Mouse (Mus musculus) activated CD4-positive, CD25-positive, alpha-beta regulatory T cell, adult 4 months (primary cell): ENCODE measurements around the gene Mthfd2. TPM values are rescaled to one million over a fixed set of nuclear protein-coding genes. Genes with fewer than 3 reads are reported as not detected.

Experiments
- ATAC-seq: one replicate; pipeline ENCODE4 v1.8.0; 2017
- polyA plus RNA-seq, 2 experiments: library from polyadenylated mRNA; unstranded; fragments of 100-300 nt; shearing (Covaris generic); gene quantifications; one replicate each; pipeline ENCODE4 v1.2.1; 2017

Gene Mthfd2
- polyA plus RNA-seq, 2 experiments from 2014 or later, result 124 to 145 TPM

DNA sequence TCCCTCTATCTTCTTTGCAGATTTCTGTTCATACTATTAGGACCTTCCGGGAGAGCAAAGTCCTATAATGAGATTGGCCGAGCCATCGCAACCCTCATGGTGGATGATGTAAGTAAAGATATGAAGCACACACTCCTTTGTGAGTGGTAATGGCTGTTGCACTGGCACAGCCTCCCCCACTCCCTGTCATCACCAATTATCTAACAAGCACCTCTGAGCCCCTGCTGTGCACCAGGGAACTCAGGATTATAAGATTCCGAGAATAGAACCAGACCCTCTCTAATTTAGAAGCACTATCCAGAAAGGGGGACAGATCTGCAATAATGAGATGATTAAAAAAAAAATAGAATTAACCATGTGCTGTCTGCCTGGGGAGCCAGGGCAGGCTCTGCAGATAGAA lies 60.1 kb downstream of the Mthfd2 start:
- no peak for ATAC-seq

- no peak for ATAC-seq
Measured at GRCm38 (mm10) chr6:83265253-83265652, 60.5 kb downstream of the Mthfd2 start.

DNA sequence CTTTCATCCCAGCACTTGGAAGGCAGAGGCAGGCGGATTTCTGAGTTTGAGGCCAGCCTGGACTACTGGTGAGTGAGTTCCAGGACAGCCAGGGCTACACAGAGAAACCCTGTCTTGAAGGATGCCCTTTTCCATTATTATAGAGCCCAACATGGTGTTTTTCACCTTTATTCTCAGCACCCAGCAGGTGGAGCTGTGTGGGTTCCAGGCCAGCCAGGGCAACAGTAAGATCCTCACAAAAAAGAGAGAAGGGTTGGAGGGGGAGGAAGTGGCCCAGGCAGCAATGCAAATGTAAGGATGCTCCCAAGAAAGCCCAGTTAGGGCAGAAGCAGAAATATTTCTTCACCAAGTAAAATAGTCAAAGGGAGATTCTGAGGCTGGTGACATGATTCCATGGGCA lies 61.2 kb downstream of the Mthfd2 start:
- ATAC-seq, result no peak

Other genes starting within 250 kb of the Mthfd2 start
- gene Pcgf1, start 248.0 kb downstream of the Mthfd2 start, polyA plus RNA-seq, result 10 to 100 TPM; 31.2 to 35.9 TPM
- not detected for gene Lbx2, start 239.5 kb downstream of the Mthfd2 start, polyA plus RNA-seq
- not detected for gene Ccdc142, start 224.3 kb downstream of the Mthfd2 start, polyA plus RNA-seq
- 1 to 10 TPM in 1 of 2 experiments, under 1 TPM in 1; 0.52 to 1.0 TPM for gene Gm42688, start 224.3 kb downstream of the Mthfd2 start, polyA plus RNA-seq
- gene Mrpl53, start 216.9 kb downstream of the Mthfd2 start, polyA plus RNA-seq, result 10 to 100 TPM; 63.9 to 66.3 TPM
- gene Mogs, start 210.4 kb downstream of the Mthfd2 start, polyA plus RNA-seq, result 10 to 100 TPM in 1 of 2 experiments, 1 to 10 TPM in 1; 8.7 to 12.5 TPM
- gene Wbp1, start 204.3 kb downstream of the Mthfd2 start, polyA plus RNA-seq, result 10 to 100 TPM; 21.2 to 31.7 TPM
- gene Ino80b, start 200.5 kb downstream of the Mthfd2 start, polyA plus RNA-seq, result 1 to 10 TPM; 1.3 to 2.4 TPM
- gene Rtkn, start 190.4 kb downstream of the Mthfd2 start, polyA plus RNA-seq, result not detected
- gene Wdr54, start 169.5 kb downstream of the Mthfd2 start, polyA plus RNA-seq, result under 1 TPM in 1 of 2 experiments, not detected in 1; 0.73 TPM
- gene 1700003E16Rik, start 169.5 kb downstream of the Mthfd2 start, polyA plus RNA-seq, result not detected
- gene Dctn1, start 160.0 kb downstream of the Mthfd2 start, polyA plus RNA-seq, result 10 to 100 TPM; 12.7 to 24.6 TPM
- gene Slc4a5, start 106.1 kb downstream of the Mthfd2 start, polyA plus RNA-seq, result under 1 TPM; 0.48 to 0.76 TPM
- 10 to 100 TPM; 66.3 to 74.8 TPM for gene Mob1a, start 108 bp upstream of the Mthfd2 start, polyA plus RNA-seq
- gene Bola3, start 23.2 kb upstream of the Mthfd2 start, polyA plus RNA-seq, result 10 to 100 TPM; 66.0 to 72.3 TPM
- gene Tet3, start 133.2 kb upstream of the Mthfd2 start, polyA plus RNA-seq, result 10 to 100 TPM; 17.2 to 23.9 TPM
- gene Dguok, start 181.1 kb upstream of the Mthfd2 start, polyA plus RNA-seq, result 10 to 100 TPM; 65.1 to 79.0 TPM
- 10 to 100 TPM; 36.5 to 47.4 TPM for gene Actg2, start 210.4 kb upstream of the Mthfd2 start, polyA plus RNA-seq
- 10 to 100 TPM; 30.5 to 38.9 TPM for gene Stambp, start 246.8 kb upstream of the Mthfd2 start, polyA plus RNA-seq